Mouse (Mus musculus): Measurements from ENCODE around the gene Kansl2.

Gene Kansl2

GRCm38 (mm10) chr15:98533881-98534627 is at the start of gene Kansl2:
TSS of gene Kansl2 (minus strand) at chr15:98534264.
- peak; percentile 99 for DNase-seq

- DNase-seq = no peak
These were observed 48.9 kb upstream of the Kansl2 start for GRCm38 (mm10) chr15:98582996-98583395.

GRCm38 (mm10) chr15:98582410-98582809 is 48.3 kb upstream of the Kansl2 start:
- DNase-seq = peak; percentile 60

- DNase-seq = peak; percentile 65
These were observed 45.9 kb upstream of the Kansl2 start for GRCm38 (mm10) chr15:98579795-98580464.

GRCm38 (mm10) chr15:98579310-98579709 is 45.2 kb upstream of the Kansl2 start:
- no peak for DNase-seq

- DNase-seq = no peak
These were observed 39.2 kb upstream of the Kansl2 start for GRCm38 (mm10) chr15:98573293-98573692.

- no peak for DNase-seq
These were observed 36.9 kb upstream of the Kansl2 start, which contains the start of the genes Ccnt1 and 4930415O20Rik for GRCm38 (mm10) chr15:98570873-98571538. TSS of gene Ccnt1 (minus strand) at chr15:98570923. TSS of gene 4930415O20Rik (plus strand) at chr15:98571004.

GRCm38 (mm10) chr15:98569795-98570365 is 35.8 kb upstream of the Kansl2 start:
- no peak for DNase-seq

- DNase-seq = no peak
These were observed 35.2 kb upstream of the Kansl2 start for GRCm38 (mm10) chr15:98569216-98569615.

- DNase-seq = no peak
These were observed 34.4 kb upstream of the Kansl2 start for GRCm38 (mm10) chr15:98568256-98569033.

- peak; percentile 99 for DNase-seq
These were observed 33.4 kb upstream of the Kansl2 start for GRCm38 (mm10) chr15:98567278-98568134.

- DNase-seq = no peak
These were observed 32.9 kb upstream of the Kansl2 start for GRCm38 (mm10) chr15:98566973-98567277.

- DNase-seq = no peak
These were observed 23.1 kb upstream of the Kansl2 start for GRCm38 (mm10) chr15:98557186-98557585.

- no peak for DNase-seq
These were observed 21.8 kb upstream of the Kansl2 start for GRCm38 (mm10) chr15:98555881-98556280.

- DNase-seq = no peak
These were observed 18.7 kb upstream of the Kansl2 start for GRCm38 (mm10) chr15:98552758-98553157.

- DNase-seq = no peak
These were observed 12.8 kb upstream of the Kansl2 start for GRCm38 (mm10) chr15:98546843-98547242.

GRCm38 (mm10) chr15:98545151-98545550 is 11.1 kb upstream of the Kansl2 start:
- no peak for DNase-seq

- DNase-seq = no peak
These were observed 9.3 kb upstream of the Kansl2 start for GRCm38 (mm10) chr15:98543341-98543740.

- no peak for DNase-seq
These were observed 7.0 kb upstream of the Kansl2 start for GRCm38 (mm10) chr15:98541064-98541463.

GRCm38 (mm10) chr15:98537923-98538322 is 3.9 kb upstream of the Kansl2 start:
- no peak for DNase-seq

- no peak for DNase-seq
These were observed 2.9 kb upstream of the Kansl2 start for GRCm38 (mm10) chr15:98536828-98537510.

Measured in layer of hippocampus, adult 9-11 months (tissue).